Mouse (Mus musculus) kidney, postnatal 0 days (tissue): ENCODE measurements around the gene Cdx4. TPM values are rescaled to one million over a fixed set of nuclear protein-coding genes. Genes with fewer than 3 reads are reported as not detected.

Source experiments
- ATAC-seq: fragments of 200-750 bp; cut with Nextera tagmentation; replicated peaks from 2 replicates; pipeline ENCODE4 v1.8.0; 2017; ENCODE audit warnings: low read depth, moderate number of reproducible peaks, moderate TSS enrichment, moderate library complexity; ENCODE audit not compliant: low FRiP score
- DNase-seq: peaks from one replicate; pipeline ENCODE4 v3.0.0-alpha.2; 2016; ENCODE audit warnings: low spot score
- H3K27ac ChIP-seq: fragments of 300-500 bp; sonication (generic); 2 replicates; pipeline ENCODE4 v1.5.1; 2014; ENCODE audit warnings: mild to moderate bottlenecking
- H3K27me3 ChIP-seq: fragments of 300-500 bp; sonication (generic); 2 replicates; pipeline ENCODE4 v1.6.1; 2014; ENCODE audit warnings: low read length, mixed read lengths; ENCODE audit not compliant: insufficient read depth
- H3K36me3 ChIP-seq: fragments of 300-500 bp; sonication (generic); 2 replicates; pipeline ENCODE4 v1.6.1; 2014; ENCODE audit warnings: low read length, mixed read lengths; ENCODE audit not compliant: insufficient read depth
- H3K4me1 ChIP-seq: fragments of 300-500 bp; sonication (generic); replicated peaks from 2 replicates; pipeline ENCODE4 v1.6.1; 2014; ENCODE audit warnings: antibody characterized with exemption, low read length, mixed read lengths; ENCODE audit not compliant: insufficient read depth
- H3K4me2 ChIP-seq: fragments of 300-500 bp; sonication (generic); 2 replicates; pipeline ENCODE4 v1.6.1; 2014; ENCODE audit warnings: mild to moderate bottlenecking, low read length, moderate library complexity, mixed read lengths
- H3K4me3 ChIP-seq: fragments of 300-500 bp; sonication (generic); replicated peaks from 2 replicates; pipeline ENCODE4 v1.5.1; 2014; ENCODE audit warnings: low read depth, low read length
- H3K9ac ChIP-seq: fragments of 300-500 bp; sonication (generic); 2 replicates; pipeline ENCODE4 v1.6.1; 2014; ENCODE audit warnings: low read depth, low read length
- H3K9me3 ChIP-seq: fragments of 300-500 bp; sonication (generic); replicated peaks from 2 replicates; pipeline ENCODE4 v1.6.1; 2016; ENCODE audit warnings: low read length, inconsistent platforms, mixed read lengths
- CTCF ChIP-seq: IDR thresholded peaks from 2 replicates; pipeline ENCODE4 v1.5.1; 2016; ENCODE audit warnings: antibody characterized with exemption, low read depth, mild to moderate bottlenecking, moderate library complexity
- WGBS: fragments of 180-500 bp; shearing (Covaris S2); extraction: QIAGEN DNeasy Blood & Tissue Kit; methylation state at CpG from one replicate; pipeline ENCODE4 v1.1.7; 2014; 5-methylcytosine and 5-hydroxymethylcytosine counted together
- polyA plus RNA-seq: library from polyadenylated mRNA; unstranded; fragments of >200 nt; fragmentation: Nextera tagmentation; extraction: Ambion mirVana; gene quantifications from 2 replicates; pipeline ENCODE4 v1.2.1, GENCODE M21; 2015

Cdx4 gene
- polyA plus RNA-seq, 1 experiment from 2014 or later = not detected

GRCm38 (mm10) chrX:103341369-103342113, 20.3 kb downstream of the Cdx4 start:
- TF ChIP-seq CTCF = no peak
- H3K9me3 ChIP-seq = no peaks in the 10 kb centered on the region
- no peak overlapping the region for H3K4me3 ChIP-seq
- DNase-seq (no peak), ATAC-seq (no peak)
- H3K36me3 ChIP-seq = no peaks in the 10 kb centered on the region
- no peak overlapping the region for H3K9ac ChIP-seq
- no peaks in the 10 kb centered on the region; the same call in 1 of the 2 replicates for H3K27me3 ChIP-seq
- no peak overlapping the region for H3K4me2 ChIP-seq
- H3K4me1 ChIP-seq = no peaks in the 10 kb centered on the region
- WGBS = 73% methylated on average over 3 of the region's 3 CpGs
- no peak overlapping the region for H3K27ac ChIP-seq

GRCm38 (mm10) chrX:103355784-103356183, 34.6 kb downstream of the Cdx4 start:
- H3K27me3 ChIP-seq = no peaks in the 10 kb centered on the region; the same call in 1 of the 2 replicates
- no peaks in the 10 kb centered on the region for H3K4me1 ChIP-seq
- no peak overlapping the region for H3K9ac ChIP-seq
- no peak for ATAC-seq
- peak overlapping the region; percentile 59 for H3K4me2 ChIP-seq
- H3K4me3 ChIP-seq = peak overlapping the region; percentile 68; the same call in 1 of the 2 replicates
- H3K9me3 ChIP-seq = no peaks in the 10 kb centered on the region
- no peaks in the 10 kb centered on the region for H3K36me3 ChIP-seq
- whole genome bisulfite sequencing = 51% methylated on average over 5 of the region's 5 CpGs
- no peak for TF ChIP-seq CTCF
- DNase-seq = no peak
- no peak overlapping the region for H3K27ac ChIP-seq

DNA sequence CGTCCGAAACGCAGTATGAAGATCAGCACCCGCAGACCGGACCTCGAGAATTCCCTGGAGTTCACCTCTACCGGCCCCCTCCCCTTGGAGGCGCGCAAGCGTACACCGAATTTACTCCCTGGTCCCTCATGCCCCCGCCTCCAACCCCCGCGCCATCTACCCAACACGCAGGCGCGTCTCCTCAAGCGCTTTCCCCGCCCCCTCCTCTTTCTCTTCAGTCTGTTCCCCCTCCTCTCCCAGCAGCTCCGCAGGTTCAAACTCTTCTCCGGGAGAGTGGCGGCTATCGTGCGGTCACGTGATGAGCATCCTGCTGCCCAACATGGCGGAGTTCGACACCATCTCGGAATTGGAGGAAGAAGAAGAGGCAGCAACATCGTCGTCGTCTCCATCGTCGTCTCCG, 35.1 kb downstream of the Cdx4 start, which contains the start of gene Chic1:
Chic1 (plus strand) TSS at position 190 of the 400 bp plus-strand sequence.
- DNase-seq (peak; percentile 82), ATAC-seq (peak; percentile 89)
- no peak within 1 kb of the TSS for H3K27ac ChIP-seq
- H3K9ac ChIP-seq = peak within 1 kb of the TSS; percentile 59; the same call in 1 of the 2 replicates
- no peaks in the 10 kb centered on the region; the same call in 1 of the 2 replicates for H3K27me3 ChIP-seq
- no peaks in the 10 kb centered on the region for H3K4me1 ChIP-seq
- TF ChIP-seq CTCF = no peak
- H3K9me3 ChIP-seq = no peaks in the 10 kb centered on the region
- no peaks in the 10 kb centered on the region for H3K36me3 ChIP-seq
- 25% methylated on average over 34 of the region's 34 CpGs for WGBS
- H3K4me3 ChIP-seq = peak within 1 kb of the TSS; percentile 68
- peak within 1 kb of the TSS; percentile 59 for H3K4me2 ChIP-seq

DNA sequence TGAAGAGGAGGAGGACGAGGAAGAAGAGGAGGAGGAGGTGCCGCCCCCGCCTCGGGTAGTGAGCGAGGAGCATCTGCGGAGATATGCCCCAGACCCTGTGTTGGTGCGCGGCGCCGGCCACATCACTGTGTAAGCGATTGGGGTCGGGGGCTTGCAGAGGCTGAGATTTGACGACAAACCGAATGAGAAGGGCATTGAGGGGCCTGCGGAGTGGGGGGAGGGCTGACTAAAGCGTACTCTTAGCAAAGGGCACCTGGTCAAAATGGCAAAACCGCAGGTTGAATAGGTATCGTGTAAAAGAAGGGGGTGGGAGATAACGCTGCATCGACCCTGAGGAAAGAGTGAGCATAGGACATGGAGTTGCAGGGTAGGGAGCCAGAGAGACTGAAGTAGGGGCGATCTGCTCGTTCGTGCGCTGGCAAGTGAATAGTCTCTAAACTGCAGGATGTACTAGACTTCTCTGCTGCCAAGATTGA, 35.6 kb downstream of the Cdx4 start:
- no peak for TF ChIP-seq CTCF

GRCm38 (mm10) chrX:103366201-103366600, 45.0 kb downstream of the Cdx4 start:
- no peak overlapping the region for H3K27ac ChIP-seq
- no peaks in the 10 kb centered on the region for H3K36me3 ChIP-seq
- no peaks in the 10 kb centered on the region for H3K4me1 ChIP-seq
- no peaks in the 10 kb centered on the region for H3K9me3 ChIP-seq
- H3K27me3 ChIP-seq = no peaks in the 10 kb centered on the region
- H3K4me3 ChIP-seq = no peak overlapping the region
- 70% methylated on average over 5 of the region's 5 CpGs for WGBS
- no peak for TF ChIP-seq CTCF
- H3K9ac ChIP-seq = no peak overlapping the region
- DNase-seq (no peak), ATAC-seq (no peak)
- no peak overlapping the region for H3K4me2 ChIP-seq

More for the DNA sequence above, 35.6 kb downstream of the Cdx4 start:
- Histone ChIP-seq H3K9ac (peak overlapping the region; percentile 59; the same call in 1 of the 2 replicates), H3K4me1 (no peaks in the 10 kb centered on the region), H3K4me2 (peak overlapping the region; percentile 59), H3K9me3 (no peaks in the 10 kb centered on the region), H3K27ac (no peak overlapping the region), H3K4me3 (peak overlapping the region; percentile 68), H3K27me3 (no peaks in the 10 kb centered on the region; the same call in 1 of the 2 replicates), H3K36me3 (no peaks in the 10 kb centered on the region)
- WGBS = 17% methylated on average over 24 of the region's 24 CpGs
- ATAC-seq = peak; percentile 54
- DNase-seq = peak; percentile 3

- DNase-seq (no peak), ATAC-seq (no peak)
- Histone ChIP-seq H3K27ac (no peak overlapping the region), H3K4me2 (no peak overlapping the region), H3K9me3 (no peaks in the 10 kb centered on the region), H3K9ac (no peak overlapping the region), H3K27me3 (no peaks in the 10 kb centered on the region), H3K4me1 (no peaks in the 10 kb centered on the region), H3K4me3 (no peak overlapping the region), H3K36me3 (no peaks in the 10 kb centered on the region)
- WGBS = 75% methylated on average over 3 of the region's 3 CpGs
- TF ChIP-seq CTCF = no peak
Observed at GRCm38 (mm10) chrX:103368650-103369049, 47.5 kb downstream of the Cdx4 start.
